Mouse (Mus musculus) thymus, postnatal 0 days (tissue): ENCODE data around the gene Pik3cg. TPM values are rescaled to one million over a fixed set of nuclear protein-coding genes. Genes with fewer than 3 reads are reported as not detected.

ENCODE experiments used
- DNase-seq: peaks from one replicate; pipeline ENCODE4 v3.0.0-alpha.2; 2015; ENCODE audit warnings: low spot score
- polyA plus RNA-seq: library from polyadenylated mRNA; unstranded; fragments of >200 nt; fragmentation: Nextera tagmentation; extraction: Ambion mirVana; gene quantifications from 2 replicates; pipeline ENCODE4 v1.2.1, GENCODE M21; 2015

The Pik3cg gene
- polyA plus RNA-seq, 1 experiment from 2014 or later = 24.4 TPM

DNA sequence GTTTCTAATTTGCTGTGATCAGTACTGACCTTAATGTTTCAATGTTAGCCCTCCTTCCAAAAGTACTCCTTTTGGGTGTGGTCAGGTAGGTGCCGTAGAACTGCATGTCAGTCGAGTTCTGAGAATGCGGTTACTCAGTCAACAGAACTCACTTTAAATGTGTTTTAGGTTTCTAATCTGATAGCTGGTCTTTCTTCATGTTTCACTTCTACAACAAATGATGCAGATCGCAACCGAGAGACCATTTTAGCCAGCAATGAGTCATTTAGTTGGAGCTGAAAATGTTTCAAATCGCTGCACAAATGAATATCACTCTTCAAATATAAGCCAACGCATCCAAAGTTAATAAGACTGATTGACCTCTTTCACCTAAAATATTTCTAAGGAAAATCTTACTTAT lies 6.5 kb downstream of the Pik3cg start:
- DNase-seq = no peak

DNA sequence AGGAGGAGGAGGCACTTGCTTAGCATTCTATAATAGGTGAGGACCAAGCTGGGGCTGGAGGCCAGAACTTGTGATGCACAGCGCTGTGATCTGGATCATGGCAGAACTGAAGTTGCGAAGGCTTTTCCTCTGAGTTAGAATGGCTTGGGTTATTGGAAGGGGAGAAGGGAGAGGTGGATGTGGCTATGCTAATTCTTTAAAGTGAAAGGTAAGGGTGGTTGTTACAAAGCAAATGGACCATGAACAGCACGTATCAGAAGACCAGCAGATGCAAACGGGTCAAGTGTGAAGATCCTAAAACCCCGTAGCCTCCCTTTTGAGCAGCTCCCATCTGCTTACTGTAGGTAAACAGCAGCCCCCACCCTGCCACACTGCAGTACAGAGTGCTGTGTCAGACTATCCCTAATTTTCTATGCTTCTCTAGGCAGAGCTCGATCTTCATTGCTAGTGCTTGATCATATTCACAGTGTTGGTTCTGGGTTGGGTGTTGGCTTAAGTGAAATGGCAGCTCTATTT lies 7.3 kb downstream of the Pik3cg start:
- DNase-seq = no peak

- no peak for DNase-seq
Observed at GRCm38 (mm10) chr12:32200387-32201069, 7.9 kb downstream of the Pik3cg start.

- DNase-seq = no peak
Observed at GRCm38 (mm10) chr12:32199422-32199821, 9.0 kb downstream of the Pik3cg start.

DNA sequence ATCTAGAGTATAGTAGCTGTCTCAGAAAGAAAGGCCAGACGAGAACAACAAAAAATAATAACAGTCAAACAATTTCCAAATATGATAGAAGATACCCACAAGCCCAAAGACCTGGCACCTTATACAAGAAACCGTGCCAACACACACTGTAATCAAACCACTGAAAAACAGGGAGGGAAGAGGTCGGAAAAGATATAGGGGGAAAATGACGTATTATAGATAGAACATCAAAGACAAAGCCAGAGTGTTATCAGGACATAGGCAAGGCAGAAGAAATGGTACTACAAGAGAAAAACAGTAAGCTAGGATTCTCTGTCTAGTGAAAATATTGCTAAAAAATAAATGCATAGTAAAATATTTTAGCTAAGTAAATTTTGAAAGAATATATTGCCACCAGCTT lies 10.4 kb downstream of the Pik3cg start:
- DNase-seq = no peak

GRCm38 (mm10) chr12:32195000-32195399 lies 13.5 kb downstream of the Pik3cg start:
- no peak for DNase-seq

GRCm38 (mm10) chr12:32194358-32194757 lies 14.1 kb downstream of the Pik3cg start:
- DNase-seq = no peak

GRCm38 (mm10) chr12:32190927-32191326 lies 17.5 kb downstream of the Pik3cg start:
- no peak for DNase-seq

GRCm38 (mm10) chr12:32187668-32188236 lies 20.7 kb downstream of the Pik3cg start:
- DNase-seq = no peak

- no peak for DNase-seq
Observed at GRCm38 (mm10) chr12:32186627-32187255, 21.7 kb downstream of the Pik3cg start.

DNA sequence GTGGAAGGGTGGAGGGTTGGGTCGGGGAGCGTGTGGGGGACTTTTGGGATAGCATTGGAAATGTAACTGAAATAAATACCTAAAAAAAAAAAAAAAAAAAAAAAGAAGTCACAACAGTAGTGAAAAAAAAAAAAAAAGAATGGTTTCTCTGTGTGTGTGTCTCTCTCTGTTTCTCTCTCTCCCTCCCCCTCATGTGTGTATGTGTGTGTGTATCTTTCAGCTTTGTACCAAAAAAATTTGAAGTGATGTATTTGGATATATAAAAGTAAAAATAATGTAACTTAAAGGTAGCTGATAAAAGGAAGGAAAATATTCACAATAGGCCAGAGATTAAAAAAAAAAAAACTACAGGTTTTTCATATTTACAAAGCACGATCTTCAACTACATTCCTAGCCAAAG lies 23.6 kb downstream of the Pik3cg start:
- no peak for DNase-seq

DNA sequence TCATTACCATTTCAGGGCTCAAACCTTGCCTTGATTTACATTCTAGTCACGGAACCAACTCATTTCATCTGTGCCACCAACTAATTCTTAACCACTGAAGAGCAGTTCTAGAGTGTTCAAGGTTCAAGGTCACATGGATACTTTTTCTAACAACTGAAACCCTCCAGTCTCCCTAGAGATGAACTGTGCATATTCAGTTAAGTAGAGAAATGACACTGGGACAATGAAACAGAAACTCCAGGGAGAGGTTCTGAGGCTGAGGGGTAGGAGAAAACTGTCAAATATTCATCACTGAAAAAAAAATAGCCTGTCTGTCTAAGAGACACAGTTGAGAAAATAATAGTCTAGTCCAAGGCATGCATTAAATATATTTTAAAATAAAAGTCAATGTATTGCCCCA lies 24.9 kb downstream of the Pik3cg start:
- no peak for DNase-seq

- DNase-seq = no peak
Observed at GRCm38 (mm10) chr12:32182632-32183419, 25.6 kb downstream of the Pik3cg start.

DNA sequence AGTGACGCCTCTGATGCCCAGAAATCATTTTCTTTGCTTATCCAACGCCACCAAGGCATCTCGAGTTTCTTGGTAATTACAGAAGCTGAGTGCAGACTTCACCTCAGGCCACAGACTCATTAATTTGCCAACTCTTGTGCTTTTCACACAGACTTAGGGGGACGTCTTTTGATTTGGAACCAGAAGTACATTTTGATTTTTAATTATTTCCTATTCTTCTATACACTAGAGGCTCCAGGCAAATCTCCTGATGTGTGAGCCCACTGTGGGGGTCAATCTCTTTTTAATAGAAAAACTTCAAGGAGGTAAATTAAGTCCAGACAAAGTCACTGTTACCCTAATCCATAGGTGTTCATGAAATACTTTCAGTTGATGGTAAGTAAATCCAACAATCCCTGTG lies 26.6 kb downstream of the Pik3cg start:
- DNase-seq = no peak

- DNase-seq = no peak
Observed at GRCm38 (mm10) chr12:32174437-32174836, 34.0 kb downstream of the Pik3cg start.

- DNase-seq = no peak
Observed at GRCm38 (mm10) chr12:32172826-32173225, 35.6 kb downstream of the Pik3cg start.

DNA sequence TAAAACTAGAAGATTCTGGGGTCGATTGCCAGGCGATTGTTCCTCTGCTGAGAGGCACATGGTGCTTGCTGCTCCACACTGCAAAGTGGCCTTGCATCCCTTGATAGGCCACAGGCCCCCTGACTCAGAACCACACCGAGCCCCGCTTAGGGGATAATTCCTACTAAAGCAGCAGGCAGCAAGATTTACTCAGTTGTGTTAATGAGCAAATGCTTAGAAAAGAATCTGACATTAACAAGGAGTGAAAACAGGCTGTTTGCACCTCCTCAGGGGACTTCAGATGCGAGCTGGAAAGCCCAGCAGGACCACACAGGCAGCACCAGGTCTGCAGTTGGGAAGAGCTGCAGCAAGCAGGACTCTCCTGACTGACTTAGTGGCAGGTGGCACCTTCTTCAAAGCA lies 39.3 kb downstream of the Pik3cg start:
- DNase-seq = no peak

GRCm38 (mm10) chr12:32168751-32169150 lies 39.7 kb downstream of the Pik3cg start:
- DNase-seq = peak; percentile 84

DNA sequence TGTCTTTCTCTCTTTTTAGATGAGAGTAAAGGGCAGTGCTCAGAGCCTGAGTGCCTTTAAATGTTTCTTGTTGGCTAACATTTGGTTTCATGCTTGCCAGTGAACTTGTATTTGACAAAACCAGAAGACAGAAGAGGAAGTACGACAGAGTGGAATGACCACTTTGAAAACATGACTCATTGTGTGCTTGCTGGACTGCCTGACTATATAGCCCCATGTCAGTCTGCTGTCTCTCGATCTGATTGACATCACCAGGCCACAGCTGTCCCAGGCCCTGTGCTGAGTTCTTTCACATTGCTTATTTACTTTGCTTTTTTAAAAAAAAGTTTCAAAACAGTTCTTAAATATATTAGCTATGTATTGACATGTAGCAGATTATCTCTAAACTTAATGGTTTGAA lies 44.8 kb downstream of the Pik3cg start:
- DNase-seq = no peak

GRCm38 (mm10) chr12:32158757-32159156 lies 49.7 kb downstream of the Pik3cg start:
- DNase-seq = no peak

GRCm38 (mm10) chr12:32146606-32147005 lies 61.9 kb downstream of the Pik3cg start:
- no peak for DNase-seq

DNA sequence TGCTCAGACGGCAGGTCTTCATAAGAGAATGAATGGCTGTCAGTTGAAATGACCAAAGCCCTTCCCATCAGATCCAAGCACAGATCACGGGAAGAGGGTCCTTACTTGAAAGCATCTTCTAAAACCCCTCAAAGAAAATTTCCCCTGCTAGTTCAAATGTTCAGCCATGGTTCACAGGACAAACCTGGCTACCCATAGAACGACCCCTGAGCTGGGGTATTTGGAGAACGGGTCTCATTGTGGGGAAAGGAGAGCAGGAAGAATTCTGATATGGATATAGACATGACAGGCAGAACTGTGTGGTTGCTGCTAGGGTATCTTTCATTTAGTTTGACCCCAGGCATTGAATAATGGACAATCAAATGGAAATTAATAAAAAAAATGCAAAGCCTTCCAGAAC lies 62.8 kb downstream of the Pik3cg start:
- DNase-seq = no peak
